Mouse (Mus musculus): ENCODE measurements around the gene Rpgrip1.

- TF ChIP-seq CTCF (IDR thresholded peaks at IDR 0.05; ENCODE audit: borderline replicate concordance, insufficient read depth, low read depth, low read length) (no peak), POLR2A (IDR thresholded peaks at IDR 0.05; ENCODE audit: borderline replicate concordance, insufficient read depth, low read length) (no peak)
Measured at GRCm38 (mm10) chr14:52117241-52117640, 6.7 kb downstream of the Rpgrip1 start.
